Mouse (Mus musculus) olfactory bulb, adult 2 months (tissue): ENCODE data around the gene 4930556J24Rik.

Source experiments
- CTCF ChIP-seq: fragments of 200-500 bp; IDR thresholded peaks from 2 replicates; pipeline ENCODE4 v1.5.1; 2012; ENCODE audit warnings: low read depth, mild to moderate bottlenecking, low read length, moderate library complexity; ENCODE audit not compliant: insufficient read depth
- POLR2A ChIP-seq: fragments of 200-500 bp; IDR thresholded peaks from 2 replicates; pipeline ENCODE4 v1.6.1; 2012; ENCODE audit warnings: mild to moderate bottlenecking, low read depth, low read length, moderate library complexity; ENCODE audit not compliant: insufficient read depth

DNA sequence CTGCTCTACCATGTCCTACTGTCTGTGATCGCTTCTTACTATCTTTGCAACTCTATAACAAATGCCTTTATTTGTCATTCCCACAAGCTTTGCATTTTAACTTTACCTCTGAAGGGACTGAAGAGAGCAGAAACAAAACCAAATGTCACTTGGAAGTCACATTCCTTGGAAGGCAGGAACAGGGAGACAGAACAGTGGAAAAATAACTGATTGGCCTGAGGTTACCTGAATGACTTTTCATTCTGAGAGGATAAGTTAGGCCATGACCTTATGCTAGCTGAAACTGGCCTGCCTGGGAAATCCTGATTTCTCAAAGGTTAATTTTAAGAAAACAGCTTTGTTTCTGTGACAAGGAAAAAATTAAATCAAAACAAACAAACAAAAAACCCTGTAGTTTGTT is 80.6 kb downstream of the 4930556J24Rik start:
- no peak for TF ChIP-seq POLR2A
- no peak for TF ChIP-seq CTCF
